Mouse (Mus musculus): ENCODE data around the gene Slc22a8. TPM values are rescaled to one million over a fixed set of nuclear protein-coding genes. Genes with fewer than 3 reads are reported as not detected.
A peak's percentile ranks its signal among the peaks of the same experiment; 100 is the strongest.

The Slc22a8 gene
- polyA plus RNA-seq, 1 experiment from 2014 or later: 0.17 TPM

DNA sequence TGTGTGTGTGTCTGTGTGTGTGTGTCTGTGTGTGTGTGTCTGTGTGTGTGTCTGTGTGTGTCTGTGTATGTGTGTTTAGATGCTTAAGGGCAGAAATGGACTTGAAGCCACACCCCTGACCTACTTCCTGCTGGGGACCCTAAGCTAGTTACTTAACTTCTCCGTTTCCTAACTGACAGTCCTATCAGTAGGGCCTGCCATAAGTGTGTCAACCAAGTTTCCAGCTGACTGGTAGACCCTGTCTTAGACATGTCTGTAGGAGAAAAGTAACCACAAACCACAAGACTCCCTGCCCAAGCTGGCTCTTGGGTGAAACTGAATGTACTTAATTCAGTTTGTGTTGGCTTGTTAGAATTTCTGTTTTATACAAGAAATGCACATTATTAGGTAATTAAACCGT lies 1.1 kb downstream of the Slc22a8 start:
- Histone ChIP-seq H3K27me3 (ENCODE audit: control insufficient read depth, insufficient read depth, low read length) (no peaks in the 10 kb centered on the region), H3K27ac (ENCODE audit: low read length) (no peak overlapping the region), H3K4me3 (replicated peaks; ENCODE audit: low read length) (no peak overlapping the region), H3K4me2 (ENCODE audit: low read depth, low read length) (no peak overlapping the region), H3K4me1 (ENCODE audit: control insufficient read depth, insufficient read depth, low read length) (0 out of 2 replicates have a peak, but pooled peaks cover 3% of the 10 kb centered on the region), H3K9ac (ENCODE audit: low read length) (no peak overlapping the region), H3K36me3 (ENCODE audit: control insufficient read depth, insufficient read depth, low read length) (no peaks in the 10 kb centered on the region), H3K9me3 (replicated peaks; ENCODE audit: control insufficient read depth, low read length) (no peaks in the 10 kb centered on the region)
- 58% methylated on average over 2 of the region's 2 CpGs for WGBS
- ATAC-seq (ENCODE audit: insufficient read depth, low FRiP score): no peak

DNA sequence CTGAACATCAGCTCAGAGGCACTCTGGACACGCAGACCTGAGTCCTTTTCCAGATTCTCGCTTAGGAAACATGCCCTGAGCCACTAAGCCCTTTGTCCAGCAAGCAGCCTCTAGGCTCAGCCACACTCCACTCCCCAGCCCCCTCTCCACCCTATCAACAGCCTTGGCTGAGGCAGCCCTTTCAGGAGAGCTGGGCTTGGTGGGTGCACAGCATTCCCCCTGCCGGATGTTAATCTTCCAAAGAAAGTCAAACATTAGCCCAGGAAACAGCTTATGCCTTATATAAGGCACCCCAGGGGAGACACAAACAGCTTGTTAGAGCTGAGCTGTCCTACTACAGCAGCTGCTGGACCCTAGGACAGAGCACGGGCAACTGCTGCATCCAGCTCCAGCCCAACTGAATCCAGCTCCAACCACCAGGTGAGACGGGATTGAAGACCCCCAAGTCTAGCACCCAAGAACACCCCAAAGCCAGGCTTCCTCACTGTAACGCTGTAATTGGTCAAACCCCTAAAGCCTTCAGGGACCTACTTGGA lies 1.9 kb downstream of the Slc22a8 start:
- Histone ChIP-seq H3K4me3 (replicated peaks; ENCODE audit: low read length) (no peak overlapping the region), H3K27me3 (ENCODE audit: control insufficient read depth, insufficient read depth, low read length) (no peaks in the 10 kb centered on the region), H3K4me1 (ENCODE audit: control insufficient read depth, insufficient read depth, low read length) (0 out of 2 replicates have a peak, but pooled peaks cover 3% of the 10 kb centered on the region), H3K36me3 (ENCODE audit: control insufficient read depth, insufficient read depth, low read length) (no peaks in the 10 kb centered on the region), H3K27ac (ENCODE audit: low read length) (no peak overlapping the region), H3K9ac (ENCODE audit: low read length) (no peak overlapping the region), H3K4me2 (ENCODE audit: low read depth, low read length) (no peak overlapping the region), H3K9me3 (replicated peaks; ENCODE audit: control insufficient read depth, low read length) (no peaks in the 10 kb centered on the region)
- ATAC-seq (ENCODE audit: insufficient read depth, low FRiP score): no peak; the same call in 1 of the 2 replicates
- 50% methylated on average over 6 of the region's 6 CpGs for WGBS

DNA sequence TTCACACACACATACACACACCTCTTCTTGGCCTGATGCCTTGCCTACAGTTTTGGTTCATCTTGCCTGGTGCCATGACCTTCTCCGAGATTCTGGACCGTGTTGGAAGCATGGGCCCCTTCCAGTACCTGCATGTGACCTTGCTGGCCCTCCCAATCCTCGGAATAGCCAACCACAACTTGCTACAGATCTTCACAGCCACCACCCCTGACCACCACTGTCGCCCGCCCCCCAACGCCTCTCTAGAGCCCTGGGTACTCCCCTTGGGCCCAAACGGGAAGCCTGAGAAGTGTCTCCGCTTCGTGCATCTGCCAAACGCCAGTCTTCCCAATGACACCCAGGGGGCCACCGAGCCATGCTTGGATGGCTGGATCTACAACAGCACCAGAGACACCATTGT lies 2.8 kb downstream of the Slc22a8 start:
- 0 out of 2 replicates have a peak, but pooled peaks cover 3% of the 10 kb centered on the region for H3K4me1 ChIP-seq (ENCODE audit: control insufficient read depth, insufficient read depth, low read length)
- no peaks in the 10 kb centered on the region for H3K9me3 ChIP-seq (replicated peaks; ENCODE audit: control insufficient read depth, low read length)
- no peak overlapping the region for H3K27ac ChIP-seq (ENCODE audit: low read length)
- ATAC-seq (ENCODE audit: insufficient read depth, low FRiP score): no peak
- no peaks in the 10 kb centered on the region for H3K27me3 ChIP-seq (ENCODE audit: control insufficient read depth, insufficient read depth, low read length)
- WGBS: 85% methylated on average over 11 of the region's 11 CpGs
- H3K4me3 ChIP-seq (replicated peaks; ENCODE audit: low read length): no peak overlapping the region
- no peak overlapping the region for H3K9ac ChIP-seq (ENCODE audit: low read length)
- no peak overlapping the region for H3K4me2 ChIP-seq (ENCODE audit: low read depth, low read length)
- H3K36me3 ChIP-seq (ENCODE audit: control insufficient read depth, insufficient read depth, low read length): no peaks in the 10 kb centered on the region

DNA sequence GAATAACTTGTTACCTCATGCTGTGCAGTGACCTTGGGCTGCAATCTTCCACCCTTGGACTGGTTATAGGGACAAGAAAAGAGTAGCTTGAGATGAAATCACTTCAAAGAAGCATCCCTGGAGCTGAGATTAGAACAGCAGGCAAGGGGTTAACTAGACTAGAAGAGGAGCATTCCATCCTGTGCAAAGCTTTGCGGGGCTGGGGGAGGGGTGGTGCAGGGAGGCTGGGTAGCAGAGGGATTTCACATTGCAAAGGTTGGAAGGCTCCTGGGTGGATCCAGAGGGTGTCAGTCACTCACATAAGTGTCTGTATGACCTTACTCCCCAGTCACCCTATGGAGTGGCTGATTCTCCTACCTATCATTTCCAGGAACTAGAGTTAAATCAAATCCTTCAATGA lies 3.5 kb downstream of the Slc22a8 start:
- no peak overlapping the region for H3K27ac ChIP-seq (ENCODE audit: low read length)
- H3K36me3 ChIP-seq (ENCODE audit: control insufficient read depth, insufficient read depth, low read length): no peaks in the 10 kb centered on the region
- 4% methylated on average over 1 of the region's 1 CpGs for WGBS
- no peak overlapping the region for H3K9ac ChIP-seq (ENCODE audit: low read length)
- no peak overlapping the region for H3K4me2 ChIP-seq (ENCODE audit: low read depth, low read length)
- 0 out of 2 replicates have a peak, but pooled peaks cover 3% of the 10 kb centered on the region for H3K4me1 ChIP-seq (ENCODE audit: control insufficient read depth, insufficient read depth, low read length)
- no peaks in the 10 kb centered on the region for H3K27me3 ChIP-seq (ENCODE audit: control insufficient read depth, insufficient read depth, low read length)
- ATAC-seq (ENCODE audit: insufficient read depth, low FRiP score): no peak
- no peaks in the 10 kb centered on the region for H3K9me3 ChIP-seq (replicated peaks; ENCODE audit: control insufficient read depth, low read length)
- H3K4me3 ChIP-seq (replicated peaks; ENCODE audit: low read length): no peak overlapping the region

DNA sequence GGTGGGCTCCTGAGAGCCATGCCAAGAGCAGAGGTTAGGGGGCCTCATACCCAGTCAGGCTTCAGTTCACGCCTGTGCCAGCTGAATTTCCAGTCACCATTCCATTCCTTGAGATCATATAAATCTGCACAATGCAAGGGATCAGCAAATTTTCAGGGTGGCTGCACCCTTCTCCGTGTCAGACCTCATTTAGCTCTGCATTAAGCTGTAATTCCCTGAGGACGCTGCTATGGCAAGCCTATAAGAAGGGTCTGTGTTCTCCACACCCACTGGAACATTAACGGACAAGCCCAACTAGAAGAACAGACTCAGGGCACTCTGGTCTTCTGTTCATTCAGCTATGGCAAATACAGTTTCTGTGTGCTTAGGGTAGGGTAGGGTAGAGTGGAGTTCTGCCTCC lies 6.2 kb downstream of the Slc22a8 start:
- Histone ChIP-seq H3K27me3 (ENCODE audit: control insufficient read depth, insufficient read depth, low read length) (no peaks in the 10 kb centered on the region), H3K9ac (ENCODE audit: low read length) (no peak overlapping the region), H3K9me3 (replicated peaks; ENCODE audit: control insufficient read depth, low read length) (no peaks in the 10 kb centered on the region), H3K4me1 (ENCODE audit: control insufficient read depth, insufficient read depth, low read length) (0 out of 2 replicates have a peak, but pooled peaks cover 3% of the 10 kb centered on the region), H3K36me3 (ENCODE audit: control insufficient read depth, insufficient read depth, low read length) (no peaks in the 10 kb centered on the region), H3K4me3 (replicated peaks; ENCODE audit: low read length) (no peak overlapping the region), H3K27ac (ENCODE audit: low read length) (no peak overlapping the region), H3K4me2 (ENCODE audit: low read depth, low read length) (no peak overlapping the region)
- whole genome bisulfite sequencing: 62% methylated on average over 4 of the region's 4 CpGs
- no peak for ATAC-seq (ENCODE audit: insufficient read depth, low FRiP score)

DNA sequence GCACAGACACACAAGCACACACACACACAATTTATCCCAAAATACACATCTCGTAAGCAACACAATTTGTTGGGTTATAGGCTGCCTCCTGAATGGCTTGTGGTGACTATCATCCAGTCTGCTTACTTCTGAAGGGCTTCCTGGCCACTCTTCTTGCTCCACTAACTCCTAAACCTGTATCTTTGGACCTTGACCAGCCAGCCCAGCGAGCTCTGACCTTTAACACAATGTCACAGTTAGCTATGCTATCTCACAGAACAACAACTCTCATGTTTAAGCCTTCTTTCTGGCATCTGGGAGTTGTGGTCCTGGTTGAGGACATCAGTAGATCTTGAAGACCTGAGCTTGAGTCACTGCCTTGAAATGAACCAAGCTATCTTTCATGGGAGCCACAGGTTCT lies 8.2 kb downstream of the Slc22a8 start:
- Histone ChIP-seq H3K36me3 (ENCODE audit: control insufficient read depth, insufficient read depth, low read length) (no peaks in the 10 kb centered on the region), H3K27me3 (ENCODE audit: control insufficient read depth, insufficient read depth, low read length) (no peaks in the 10 kb centered on the region), H3K27ac (ENCODE audit: low read length) (no peak overlapping the region), H3K4me1 (ENCODE audit: control insufficient read depth, insufficient read depth, low read length) (0 out of 2 replicates have a peak, but pooled peaks cover 3% of the 10 kb centered on the region), H3K9me3 (replicated peaks; ENCODE audit: control insufficient read depth, low read length) (no peaks in the 10 kb centered on the region), H3K4me2 (ENCODE audit: low read depth, low read length) (no peak overlapping the region), H3K9ac (ENCODE audit: low read length) (no peak overlapping the region), H3K4me3 (replicated peaks; ENCODE audit: low read length) (no peak overlapping the region)
- WGBS: 68% methylated on average over 2 of the region's 2 CpGs
- ATAC-seq (ENCODE audit: insufficient read depth, low FRiP score): no peak

DNA sequence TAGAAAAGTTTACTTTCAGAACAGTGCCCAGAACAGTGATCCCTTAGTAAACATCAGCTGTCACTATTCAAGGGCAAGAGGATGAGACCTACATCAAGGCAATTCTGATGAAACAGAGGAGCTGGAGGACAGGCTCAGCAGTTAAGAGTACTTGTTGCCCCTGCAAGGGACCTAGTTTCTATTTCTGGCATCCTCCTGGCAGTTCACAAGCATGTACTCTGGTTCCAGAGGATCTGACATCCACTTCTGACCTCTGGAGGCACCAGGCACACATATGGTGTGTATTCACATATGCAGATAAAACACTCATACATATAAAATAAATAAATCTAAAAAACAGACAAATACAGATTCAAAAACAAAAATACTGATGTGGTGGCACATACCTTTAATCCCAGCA lies 10.9 kb downstream of the Slc22a8 start:
- Histone ChIP-seq H3K4me1 (ENCODE audit: control insufficient read depth, insufficient read depth, low read length) (no peaks in the 10 kb centered on the region), H3K9me3 (replicated peaks; ENCODE audit: control insufficient read depth, low read length) (no peaks in the 10 kb centered on the region), H3K36me3 (ENCODE audit: control insufficient read depth, insufficient read depth, low read length) (no peaks in the 10 kb centered on the region), H3K4me3 (replicated peaks; ENCODE audit: low read length) (no peak overlapping the region), H3K9ac (ENCODE audit: low read length) (no peak overlapping the region), H3K27ac (ENCODE audit: low read length) (no peak overlapping the region), H3K27me3 (ENCODE audit: control insufficient read depth, insufficient read depth, low read length) (no peaks in the 10 kb centered on the region), H3K4me2 (ENCODE audit: low read depth, low read length) (no peak overlapping the region)
- no peak for ATAC-seq (ENCODE audit: insufficient read depth, low FRiP score)

DNA sequence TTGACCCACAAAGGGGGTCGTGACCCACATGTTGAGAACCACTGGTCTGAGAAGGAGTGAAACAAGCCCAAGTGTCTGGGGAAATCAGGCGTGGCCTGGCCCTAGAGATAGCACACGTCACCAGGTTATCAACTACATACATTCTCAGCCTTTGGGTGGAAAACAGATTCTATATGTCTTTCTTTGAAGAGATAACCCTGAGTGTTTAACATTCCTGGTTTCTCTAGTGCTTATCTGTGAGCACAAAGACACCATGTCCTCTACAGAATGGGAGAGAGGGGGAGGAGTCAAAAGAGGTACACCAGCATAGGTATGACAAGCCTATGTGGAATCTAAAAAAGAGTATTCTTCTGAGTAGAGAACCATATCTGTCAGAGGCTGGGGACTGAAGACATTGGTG lies 11.9 kb downstream of the Slc22a8 start:
- Histone ChIP-seq H3K27ac (ENCODE audit: low read length) (no peak overlapping the region), H3K36me3 (ENCODE audit: control insufficient read depth, insufficient read depth, low read length) (no peaks in the 10 kb centered on the region), H3K27me3 (ENCODE audit: control insufficient read depth, insufficient read depth, low read length) (no peaks in the 10 kb centered on the region), H3K4me3 (replicated peaks; ENCODE audit: low read length) (no peak overlapping the region), H3K4me1 (ENCODE audit: control insufficient read depth, insufficient read depth, low read length) (no peaks in the 10 kb centered on the region), H3K9me3 (replicated peaks; ENCODE audit: control insufficient read depth, low read length) (no peaks in the 10 kb centered on the region), H3K9ac (ENCODE audit: low read length) (no peak overlapping the region), H3K4me2 (ENCODE audit: low read depth, low read length) (no peak overlapping the region)
- 52% methylated on average over 3 of the region's 3 CpGs for WGBS
- 0 out of 2 replicates have a peak, but pooled peaks have one; percentile 50 for ATAC-seq (ENCODE audit: insufficient read depth, low FRiP score)

DNA sequence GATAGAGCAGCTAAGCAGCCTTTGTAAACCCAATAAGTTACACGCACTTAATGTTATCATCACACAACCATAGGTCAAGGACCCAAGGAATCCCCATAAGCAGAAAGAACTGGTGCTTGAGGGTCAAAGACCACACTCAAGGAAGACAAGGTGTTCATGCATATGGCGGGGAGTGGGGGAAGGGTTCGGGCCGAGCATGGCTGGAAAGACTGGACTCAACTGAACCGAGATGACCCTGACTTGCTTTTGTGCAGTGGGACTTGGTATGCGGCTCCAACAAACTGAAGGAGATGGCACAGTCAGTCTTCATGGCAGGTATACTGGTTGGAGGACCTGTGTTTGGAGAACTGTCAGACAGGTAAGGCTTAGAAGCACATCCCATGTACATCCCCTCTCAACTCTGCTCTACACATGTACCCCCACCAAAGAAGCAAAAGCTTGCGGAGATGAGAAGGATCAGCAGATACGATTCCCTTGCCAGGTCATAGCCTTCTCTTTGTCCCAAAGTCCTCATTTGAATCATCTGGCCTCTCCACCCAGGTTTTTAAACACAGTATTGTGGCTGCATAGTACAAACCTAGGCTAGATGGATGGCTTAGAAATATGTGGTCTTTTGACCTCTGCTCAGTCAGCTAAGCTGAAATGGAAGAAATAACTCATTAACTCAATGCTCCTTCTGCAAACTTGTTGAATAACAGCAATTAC lies 13.6 kb downstream of the Slc22a8 start:
- Histone ChIP-seq H3K9me3 (replicated peaks; ENCODE audit: control insufficient read depth, low read length) (no peaks in the 10 kb centered on the region), H3K36me3 (ENCODE audit: control insufficient read depth, insufficient read depth, low read length) (no peaks in the 10 kb centered on the region), H3K27me3 (ENCODE audit: control insufficient read depth, insufficient read depth, low read length) (no peaks in the 10 kb centered on the region), H3K4me3 (replicated peaks; ENCODE audit: low read length) (no peak overlapping the region), H3K9ac (ENCODE audit: low read length) (no peak overlapping the region), H3K27ac (ENCODE audit: low read length) (no peak overlapping the region), H3K4me2 (ENCODE audit: low read depth, low read length) (no peak overlapping the region), H3K4me1 (ENCODE audit: control insufficient read depth, insufficient read depth, low read length) (no peaks in the 10 kb centered on the region)
- no peak for ATAC-seq (ENCODE audit: insufficient read depth, low FRiP score)
- WGBS: 85% methylated on average over 8 of the region's 8 CpGs
